In the genomic region with DNA sequence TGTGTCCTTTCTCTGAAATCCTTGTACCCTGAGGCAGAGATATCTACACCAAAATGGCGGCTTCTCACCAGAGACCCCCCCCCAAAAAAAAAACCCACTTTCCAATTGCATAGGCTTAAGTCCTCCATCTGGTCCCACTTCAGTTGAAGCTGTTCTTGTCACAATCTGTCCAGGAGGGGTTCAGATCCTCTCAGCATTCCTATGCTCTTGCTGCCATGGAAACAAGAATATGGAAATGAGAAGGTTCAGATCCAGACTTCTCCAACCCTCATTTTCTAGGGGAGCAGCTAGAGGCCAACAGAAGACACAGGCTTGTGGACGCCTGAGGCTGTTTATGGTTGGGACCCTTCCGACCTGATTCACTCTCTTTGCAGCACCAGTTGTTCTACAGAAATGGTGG, we compare ENCODE assay signal across 24 mouse cellular contexts.
A peak's percentile ranks its signal among the peaks of the same experiment; 100 is the strongest.
DNase-seq lines count a peak whose midpoint lies in the region; ATAC-seq lines count a peak whose summit lies in the region.
"Had no signal": no experiment of that assay in that cellular context is flagged by ENCODE, and none has a peak within 500 bp of the region (broad histone marks: within the 10 kb centered on the region; RNA-seq: fewer than 3 reads in every experiment).

No protein-coding gene starts in this region.

- H3K36me3 ChIP-seq in midbrain, embryonic 14.5 days (ENCODE audit: control insufficient read depth, insufficient read depth, low read length) = no peaks in the 10 kb centered on the region
- H3K36me3 ChIP-seq in midbrain, embryonic 15.5 days (replicated peaks) = no peaks in the 10 kb centered on the region
- H3K36me3 ChIP-seq: embryonic facial prominence, embryonic 10.5 days; G1E; heart, embryonic 15.5 days; hindbrain, embryonic 10.5 days; hindbrain, embryonic 15.5 days had no signal

- no peaks in the 10 kb centered on the region for H3K4me1 ChIP-seq in midbrain, embryonic 14.5 days (ENCODE audit: control insufficient read depth, insufficient read depth, low read length)
- H3K4me1 ChIP-seq in midbrain, embryonic 15.5 days = no peaks in the 10 kb centered on the region
- H3K4me1 ChIP-seq: embryonic facial prominence, embryonic 10.5 days; forebrain, embryonic 13.5 days; heart, embryonic 15.5 days; hindbrain, embryonic 10.5 days; hindbrain, embryonic 15.5 days had no signal

- H3K27me3 ChIP-seq in midbrain, embryonic 14.5 days (ENCODE audit: control insufficient read depth, insufficient read depth, low read length) = no peaks in the 10 kb centered on the region
- H3K27me3 ChIP-seq in midbrain, embryonic 15.5 days (replicated peaks) = no peaks in the 10 kb centered on the region
- H3K27me3 ChIP-seq: forebrain, embryonic 13.5 days; heart, embryonic 15.5 days; hindbrain, embryonic 15.5 days had no signal

- peaks cover 7% of the 10 kb centered on the region for H3K9me3 ChIP-seq in midbrain, embryonic 14.5 days (ENCODE audit: control insufficient read depth, low read length)
- H3K9me3 ChIP-seq in midbrain, embryonic 15.5 days = no peaks in the 10 kb centered on the region
- H3K9me3 ChIP-seq: heart, embryonic 15.5 days; hindbrain, embryonic 15.5 days had no signal

- no peak overlapping the region for H3K4me2 ChIP-seq in midbrain, embryonic 14.5 days (ENCODE audit: low read length)
- H3K4me2 ChIP-seq in midbrain, embryonic 15.5 days = no peak overlapping the region
- H3K4me2 ChIP-seq: forebrain, embryonic 13.5 days; heart, embryonic 11.5 days; heart, embryonic 15.5 days; hindbrain, embryonic 15.5 days had no signal

- H3K4me3 ChIP-seq in midbrain, embryonic 14.5 days (replicated peaks; ENCODE audit: low read depth, low read length) = no peak overlapping the region
- no peak overlapping the region for H3K4me3 ChIP-seq in midbrain, embryonic 15.5 days
- H3K4me3 ChIP-seq: embryonic facial prominence, embryonic 10.5 days; forebrain, embryonic 13.5 days; heart, adult 2 months; heart, embryonic 15.5 days; hindbrain, embryonic 10.5 days; hindbrain, embryonic 15.5 days had no signal

- DNase-seq in embryo, embryonic 10 days (ENCODE audit: low spot score) = peak; percentile 8
- no peak for DNase-seq in embryo, embryonic 9.5 days (ENCODE audit: extremely low spot score)
- DNase-seq in frontal cortex, postnatal 36 days (ENCODE audit: low spot score in 2 of 2) = peak; percentile 0 to 8
- no peak for DNase-seq in frontal cortex, postnatal 10 days (ENCODE audit: low spot score in 2 of 2)
- peak; percentile 13 for DNase-seq in midbrain, embryonic 14.5 days
- DNase-seq in R1 (ENCODE audit: low read depth, low spot score) = peak; percentile 27
- DNase-seq in gastrocnemius, adult 18-20 months (ENCODE audit: low spot score) = no peak
- DNase-seq: adrenal gland, postnatal 10 days; B cell, adult 2 months; cerebellum, adult 2 months; cerebellum, postnatal 10 days; gastrocnemius, postnatal 10 days; heart, adult 2 months had no signal

- no peak overlapping the region for H3K9ac ChIP-seq in midbrain, embryonic 14.5 days (replicated peaks; ENCODE audit: low read length)
- H3K9ac ChIP-seq in midbrain, embryonic 15.5 days = no peak overlapping the region
- H3K9ac ChIP-seq: forebrain, embryonic 13.5 days; heart, embryonic 15.5 days; hindbrain, embryonic 15.5 days had no signal

- no peak; the same call in 1 of the 2 replicates for ATAC-seq in midbrain, embryonic 14.5 days (ENCODE audit: low FRiP score, low TSS enrichment)
- no peak for ATAC-seq in midbrain, embryonic 15.5 days (replicated peaks)
- ATAC-seq: CD4-positive, CD25-positive, alpha-beta regulatory T cell, adult 4 months; forebrain, embryonic 13.5 days; inflammation-experienced regulatory T-cells, adult 6 months; intestine, postnatal 0 days had no signal

- no peak overlapping the region for H3K27ac ChIP-seq in midbrain, embryonic 14.5 days (replicated peaks; ENCODE audit: low read depth, low read length)
- H3K27ac ChIP-seq in midbrain, embryonic 15.5 days = no peak overlapping the region
- H3K27ac ChIP-seq: embryonic facial prominence, embryonic 10.5 days; forebrain, embryonic 13.5 days; heart, adult 2 months; heart, embryonic 15.5 days; hindbrain, embryonic 10.5 days; hindbrain, embryonic 15.5 days had no signal

- 71% methylated on average over 3 of the region's 3 CpGs for WGBS in midbrain, embryonic 14.5 days
- WGBS in midbrain, embryonic 15.5 days = 70% methylated on average over 3 of the region's 3 CpGs

Comparison
In these comparisons a context has a peak if more than half of its experiments do, and no peak if none do; other contexts are left out.
1. DNase-seq: peak in embryo, embryonic 10 days (single experiment), frontal cortex, postnatal 36 days (2 of 2), midbrain, embryonic 14.5 days (single experiment) and R1 (single experiment); none in embryo, embryonic 9.5 days (single experiment), frontal cortex, postnatal 10 days (0 of 2) and gastrocnemius, adult 18-20 months (single experiment).